Mouse (Mus musculus) heart, adult 9 months (tissue): ENCODE data around the gene Capn15.

Experiments
- DNase-seq, 2 experiments: peaks; one replicate each; pipeline ENCODE4 v3.0.0; 2022; ENCODE audit warnings: low spot score in 2 of 2

The Capn15 gene

DNA sequence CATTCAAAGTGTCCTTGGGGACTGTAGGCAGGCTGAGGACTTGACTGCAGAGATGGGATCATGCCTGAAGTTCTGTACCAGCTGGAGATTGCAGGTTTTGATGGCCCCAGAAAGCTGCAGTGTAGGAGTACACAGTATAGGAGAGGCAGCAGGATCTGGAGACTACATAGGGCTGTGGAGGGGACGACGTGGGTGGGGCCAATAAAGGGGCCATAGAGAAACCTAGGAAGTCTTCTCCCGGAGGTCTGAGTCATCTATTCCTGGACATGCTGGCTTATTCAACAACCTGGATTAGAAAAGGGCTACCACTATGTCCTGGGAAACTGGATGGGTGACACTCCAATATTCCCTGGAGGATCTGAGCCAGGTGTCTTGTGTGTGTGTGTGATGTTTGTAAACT lies 29.9 kb downstream of the Capn15 start:
- DNase-seq: no peak

DNA sequence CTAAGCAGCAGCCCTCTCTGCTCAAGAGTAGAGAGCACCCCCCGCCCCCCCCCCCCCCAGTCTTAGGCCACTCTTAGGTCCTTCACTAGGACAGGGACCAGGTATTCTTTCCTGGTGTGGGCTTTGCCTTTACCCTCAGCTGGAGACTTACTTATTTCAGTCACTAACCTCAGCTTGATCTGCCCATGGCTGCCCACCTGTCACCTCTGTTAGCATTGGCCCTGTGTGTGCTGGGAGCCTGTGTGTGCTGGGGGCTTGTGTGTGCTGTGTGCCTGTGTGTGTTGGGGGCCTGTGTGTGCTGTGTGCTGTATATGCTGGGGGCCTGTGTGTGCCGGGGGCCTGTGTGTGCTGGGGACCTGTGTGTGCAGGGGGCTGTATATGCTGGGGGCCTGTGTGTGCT lies 30.9 kb downstream of the Capn15 start:
- no peak for DNase-seq

DNA sequence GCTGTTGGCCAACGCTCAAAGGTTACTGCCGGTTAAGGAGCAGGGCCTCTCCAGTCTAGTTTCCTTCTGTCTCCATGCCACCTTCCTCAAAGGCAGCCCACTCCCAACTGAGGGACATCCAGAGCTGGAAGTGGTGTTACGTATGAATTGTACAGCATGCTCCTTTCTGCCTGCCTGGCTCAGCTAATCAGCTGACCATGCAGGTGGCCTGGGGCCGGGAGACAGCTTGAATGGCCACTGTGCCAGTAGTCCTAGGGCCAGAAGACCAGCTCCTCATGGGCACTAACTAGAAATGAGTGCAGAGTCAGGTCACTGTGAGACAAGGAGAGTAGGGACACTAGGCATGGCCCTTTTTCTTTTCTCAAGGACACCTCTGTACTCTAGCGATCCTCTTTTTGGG lies 32.4 kb downstream of the Capn15 start:
- DNase-seq: no peak

DNA sequence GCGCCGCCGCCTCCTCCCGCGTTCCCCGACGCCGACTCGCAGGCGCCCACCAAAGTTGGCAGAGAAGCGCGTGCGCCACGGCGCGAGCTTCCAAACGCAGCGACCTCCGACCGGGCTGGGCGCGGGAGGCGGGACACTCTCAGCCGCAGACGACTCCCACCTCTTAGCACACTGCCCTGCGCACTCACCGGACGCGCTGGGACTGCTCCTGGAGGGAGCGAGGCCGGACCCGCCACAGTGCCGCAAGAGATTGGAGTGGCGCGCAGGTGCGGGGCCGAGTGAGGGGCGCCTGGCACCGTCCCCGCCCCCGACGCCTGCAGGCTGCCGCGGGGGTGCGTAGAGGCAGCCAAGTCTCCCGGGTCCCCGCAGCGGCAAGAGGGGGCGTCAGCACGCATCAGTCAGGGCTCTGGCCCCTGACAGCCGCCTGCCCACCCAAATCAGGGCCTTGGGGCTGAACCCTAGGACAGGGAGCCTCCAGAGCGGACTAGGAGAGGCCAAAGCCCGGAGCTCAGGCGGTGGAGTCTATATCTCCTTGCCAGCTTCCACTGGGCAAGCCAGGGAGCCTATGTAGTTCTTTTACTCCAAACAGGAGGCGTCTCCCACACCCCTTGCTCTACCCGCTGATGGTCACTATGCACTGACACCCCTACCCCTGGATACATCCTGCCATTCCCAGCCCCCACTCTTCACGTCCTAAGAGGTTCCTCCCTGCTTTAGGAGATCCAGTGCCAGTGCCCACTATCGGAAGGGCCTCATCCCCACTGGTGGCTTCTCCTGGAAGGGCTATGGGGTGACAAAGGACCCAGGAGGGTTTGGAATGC lies 33.6 kb downstream of the Capn15 start, which contains the start of gene A930017K11Rik:
Gene A930017K11Rik (minus strand): TSS at position 763 of the 821 bp plus-strand sequence.
- DNase-seq: no peak

DNA sequence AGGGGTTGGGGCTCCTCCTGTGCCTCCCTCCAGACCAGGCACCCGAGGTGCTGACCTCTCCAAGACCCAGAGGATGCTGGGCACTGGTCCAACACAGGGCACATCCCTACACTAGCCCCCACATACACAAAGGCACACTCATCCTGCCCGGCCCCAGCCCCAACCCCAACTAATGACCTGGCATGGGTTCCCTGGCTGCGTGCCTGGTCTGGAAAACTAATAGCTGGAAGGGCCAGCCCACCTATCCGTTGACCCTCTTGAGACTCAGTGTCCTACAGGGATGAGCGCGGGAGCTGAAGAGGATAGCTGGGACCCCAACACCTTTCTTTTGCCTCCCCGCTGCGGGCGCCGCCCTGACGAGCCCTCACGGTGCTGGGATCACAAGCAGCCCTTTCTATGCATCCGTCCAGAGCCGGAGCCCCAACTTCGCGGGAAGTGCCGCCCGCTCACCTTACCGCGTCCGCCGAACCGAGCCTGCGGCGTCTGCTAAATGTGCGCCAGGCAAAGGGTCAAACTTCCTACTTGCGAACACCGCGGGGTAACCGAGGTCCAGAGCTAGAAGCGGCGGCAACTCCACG lies 34.3 kb downstream of the Capn15 start:
- no peak for DNase-seq

DNA sequence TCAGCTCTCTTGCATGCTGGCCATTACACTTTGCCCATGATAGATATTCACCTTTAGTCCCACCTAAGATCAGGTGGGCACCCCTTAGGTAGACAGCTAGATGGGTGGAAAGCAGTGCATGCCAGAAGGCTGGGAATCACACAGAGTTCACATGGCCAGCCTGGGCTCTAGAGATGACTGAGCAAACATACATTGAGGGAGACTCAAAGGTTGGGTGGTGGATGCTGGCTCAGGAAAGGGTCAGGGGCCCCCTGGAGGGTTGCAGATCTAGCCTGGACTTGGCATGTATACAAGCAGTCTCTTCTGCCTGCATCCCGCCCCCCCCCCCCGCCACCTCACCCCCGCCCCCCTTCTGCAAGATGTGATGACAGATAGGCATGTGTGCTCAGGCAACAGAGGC lies 34.9 kb downstream of the Capn15 start:
- DNase-seq: no peak

DNA sequence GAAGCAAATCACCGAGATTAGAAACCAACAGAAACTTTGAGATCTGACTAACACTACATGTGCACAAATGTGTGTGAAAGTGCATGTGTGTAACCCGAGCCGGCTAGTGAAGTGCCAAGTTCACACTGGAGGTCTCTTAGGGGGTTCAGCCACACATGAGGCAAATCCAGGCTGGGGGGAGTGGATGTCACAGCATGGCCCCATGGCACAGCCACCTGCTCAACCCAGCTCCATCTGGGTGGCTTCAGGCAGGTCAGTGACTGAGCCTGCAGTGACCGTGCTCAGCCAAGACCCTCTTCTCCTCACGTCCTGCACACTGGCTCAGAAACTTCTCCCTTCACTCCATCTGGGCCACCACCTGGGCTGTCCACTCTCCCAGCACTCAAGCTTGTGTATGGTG lies 35.6 kb downstream of the Capn15 start:
- DNase-seq: no peak

DNA sequence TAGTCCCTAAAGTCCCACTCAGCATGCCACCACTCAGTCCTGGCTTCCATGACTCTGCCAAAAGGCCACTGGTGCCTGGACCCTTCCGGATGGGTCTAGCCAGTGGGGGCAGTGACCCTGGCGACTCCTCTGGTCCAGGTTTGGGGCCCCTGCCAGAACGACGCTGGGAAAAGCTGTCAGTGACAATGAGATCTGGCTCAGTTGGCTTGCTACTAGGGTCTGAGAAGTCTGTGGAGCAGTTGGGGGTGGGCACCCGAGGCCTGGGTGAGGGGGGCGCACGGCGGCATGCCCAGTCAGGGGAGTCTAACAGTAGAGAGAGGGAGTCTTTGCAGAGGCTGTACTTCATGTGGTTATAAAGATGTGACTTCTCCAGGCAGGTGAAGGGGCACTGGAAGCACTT lies 37.5 kb downstream of the Capn15 start:
- DNase-seq: no peak

DNA sequence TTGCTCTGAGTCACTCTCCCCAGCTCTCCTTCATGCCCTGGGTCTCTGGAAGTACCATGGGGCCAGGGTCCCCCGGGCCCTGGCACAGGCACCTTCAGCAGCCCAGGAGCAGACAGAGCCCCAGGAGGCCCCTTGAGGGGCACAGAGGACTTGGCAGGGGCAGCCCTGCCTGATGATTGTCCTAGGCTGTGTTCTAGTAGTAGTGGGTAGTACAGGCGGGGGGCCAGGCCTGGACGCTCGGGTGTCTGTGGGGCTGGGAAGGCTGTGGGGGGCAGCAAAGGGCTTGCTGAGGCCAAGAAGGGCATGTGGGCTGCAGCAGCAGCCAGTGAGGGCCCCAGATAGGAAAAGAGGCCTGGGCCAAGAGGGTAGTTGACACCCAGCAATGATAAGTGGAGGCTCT lies 38.0 kb downstream of the Capn15 start:
- DNase-seq: no peak

DNA sequence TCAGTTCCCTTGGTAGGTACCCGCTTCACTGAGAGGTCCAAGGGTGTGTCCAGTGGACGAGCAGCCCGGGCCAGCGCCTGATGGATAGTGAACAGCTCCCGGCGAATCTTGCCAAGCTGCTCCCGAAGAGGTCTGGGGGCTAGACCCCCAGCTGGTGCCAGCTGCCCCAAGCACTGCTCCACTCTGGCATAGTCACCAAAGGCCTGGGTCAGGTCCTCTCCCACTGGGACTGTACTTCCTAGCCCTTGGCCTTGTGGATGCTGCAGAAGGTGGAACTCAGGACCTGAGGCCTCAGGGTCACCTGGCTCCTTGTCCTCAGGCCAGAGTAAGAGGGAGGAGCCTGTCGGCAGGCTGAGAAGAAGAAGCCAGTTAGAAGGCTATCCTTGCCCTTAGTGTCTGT lies 38.7 kb downstream of the Capn15 start:
- DNase-seq: no peak

DNA sequence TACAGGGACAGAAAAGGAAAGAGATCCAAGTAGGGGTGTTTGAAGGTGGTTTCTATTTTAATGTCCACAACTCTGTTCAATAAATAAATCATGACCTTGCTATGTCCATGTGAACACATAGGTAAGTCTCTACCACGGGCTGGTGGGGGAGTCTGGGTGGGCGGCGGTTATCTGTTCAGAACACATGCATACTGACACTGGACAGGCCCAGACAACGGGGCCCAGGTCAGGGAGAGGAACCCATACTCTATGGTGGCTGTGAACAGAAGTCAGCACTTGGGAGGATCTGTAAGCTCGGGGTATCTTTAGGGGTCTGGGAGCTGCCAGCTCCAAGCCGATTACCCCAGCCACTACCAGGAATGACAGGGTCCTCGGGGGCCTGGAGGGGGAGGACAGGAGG lies 39.2 kb downstream of the Capn15 start:
- DNase-seq: no peak

DNA sequence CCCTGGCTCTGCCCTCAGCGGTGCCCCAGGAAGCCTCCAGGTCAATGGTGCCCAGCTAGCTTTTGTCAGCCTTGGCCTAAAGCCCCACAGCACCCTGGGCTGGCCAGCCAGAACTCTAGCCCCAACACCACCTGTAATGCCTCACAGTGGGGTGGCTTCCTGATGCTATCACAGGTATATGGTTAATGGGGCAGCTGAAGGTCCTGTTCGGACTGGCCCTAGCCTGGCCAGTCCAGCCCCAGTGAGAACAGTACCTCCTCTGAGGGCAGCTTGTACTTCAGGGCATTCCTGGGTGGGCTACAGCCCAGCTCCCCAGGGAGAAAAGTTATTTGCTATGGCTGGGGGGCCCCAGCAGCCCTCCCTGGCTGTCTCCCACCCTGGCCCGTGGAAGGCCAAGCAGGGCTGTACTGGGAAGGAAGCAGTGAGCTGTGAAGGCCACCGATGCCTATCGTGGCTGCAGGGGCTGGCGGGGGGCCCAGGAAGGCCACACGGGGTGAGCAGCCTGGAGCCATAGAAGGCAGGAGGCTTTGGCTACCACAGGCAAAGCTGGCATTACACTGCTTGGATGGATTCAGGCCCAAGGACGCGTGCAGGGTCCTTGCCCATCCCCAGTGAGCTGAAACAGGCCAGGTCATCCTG lies 40.0 kb downstream of the Capn15 start:
- peak; percentile 43 to 59 for DNase-seq

DNA sequence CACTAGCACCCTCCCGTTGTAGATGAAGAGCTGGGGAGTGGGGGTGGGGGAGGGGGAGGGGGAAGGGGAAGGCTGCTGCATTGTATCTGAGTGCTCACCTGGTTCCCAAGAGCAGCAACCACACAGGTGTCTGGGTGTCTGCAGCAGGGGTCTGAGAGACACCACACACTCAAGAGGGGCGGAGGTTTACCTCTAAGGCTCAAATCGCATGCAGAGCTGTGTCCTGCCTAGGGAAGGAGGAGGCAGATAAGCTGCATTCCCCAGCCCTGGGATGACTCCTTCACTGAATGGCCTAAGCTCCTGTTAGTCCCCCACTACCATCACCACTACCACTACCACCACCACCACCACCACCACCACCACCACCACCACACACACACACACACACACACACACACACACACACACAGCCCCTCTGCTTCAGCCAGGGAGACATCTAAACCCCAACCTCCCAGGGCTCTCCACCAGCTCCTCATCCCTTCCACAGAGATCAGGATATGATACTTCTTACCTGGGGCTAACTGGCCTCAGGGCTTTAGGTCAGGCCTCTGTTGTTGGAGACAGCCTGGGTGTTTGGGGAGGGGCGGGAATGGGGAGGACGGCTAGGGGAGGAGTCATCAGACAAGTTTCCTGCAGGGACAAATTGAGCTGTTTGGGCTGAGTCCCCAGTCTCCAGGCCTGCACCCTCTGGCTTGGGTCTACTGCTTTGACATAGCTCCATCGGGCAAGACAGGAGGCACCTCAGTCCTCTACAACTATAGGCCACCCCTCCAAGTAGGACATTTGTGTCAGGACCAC lies 41.0 kb downstream of the Capn15 start, which contains the start of the genes Pigq and Nhlrc4:
Gene Pigq (minus strand): TSS at position 571 of the 798 bp plus-strand sequence.
Gene Nhlrc4 (minus strand): TSS at position 596 of the 798 bp plus-strand sequence.
- DNase-seq: no peak

DNA sequence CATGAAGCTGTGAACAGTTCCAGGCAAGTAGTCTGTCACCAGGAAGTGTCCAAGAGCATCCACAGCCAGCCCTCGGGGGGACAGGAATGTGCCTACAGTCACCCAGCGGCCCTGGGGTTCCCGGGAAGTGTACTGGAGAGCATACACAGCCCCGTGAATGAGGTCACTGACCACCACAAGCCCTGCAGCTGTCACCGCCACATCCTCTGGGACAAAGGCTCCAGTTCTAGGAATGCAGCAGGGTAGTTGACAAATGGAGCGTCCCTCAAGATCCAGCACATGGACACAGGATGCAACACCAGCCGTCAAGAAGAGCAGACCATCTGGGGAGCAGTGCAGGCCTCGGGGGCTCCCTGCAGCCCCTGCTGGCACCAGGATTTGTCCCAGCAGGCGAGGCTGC lies 41.8 kb downstream of the Capn15 start:
- no peak for DNase-seq

DNA sequence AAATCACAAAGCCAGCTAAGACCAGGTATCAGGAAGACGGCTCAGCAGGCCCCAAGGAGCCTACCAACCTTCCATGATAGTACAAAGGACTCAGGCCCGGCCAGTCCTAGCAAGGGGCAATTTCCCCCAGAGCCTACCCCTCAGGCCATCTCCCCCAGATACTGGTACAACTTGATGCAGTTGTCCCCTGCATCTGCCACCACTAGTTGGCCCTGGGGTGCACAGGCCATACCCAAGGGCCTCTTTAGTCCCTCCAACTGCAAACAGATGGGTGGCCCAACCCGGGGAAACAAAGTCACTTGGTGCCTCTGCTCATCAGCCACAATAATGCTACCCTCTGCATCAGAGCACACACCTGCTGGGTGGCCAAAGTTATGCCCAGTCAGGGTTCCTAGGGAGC lies 42.4 kb downstream of the Capn15 start:
- no peak for DNase-seq

DNA sequence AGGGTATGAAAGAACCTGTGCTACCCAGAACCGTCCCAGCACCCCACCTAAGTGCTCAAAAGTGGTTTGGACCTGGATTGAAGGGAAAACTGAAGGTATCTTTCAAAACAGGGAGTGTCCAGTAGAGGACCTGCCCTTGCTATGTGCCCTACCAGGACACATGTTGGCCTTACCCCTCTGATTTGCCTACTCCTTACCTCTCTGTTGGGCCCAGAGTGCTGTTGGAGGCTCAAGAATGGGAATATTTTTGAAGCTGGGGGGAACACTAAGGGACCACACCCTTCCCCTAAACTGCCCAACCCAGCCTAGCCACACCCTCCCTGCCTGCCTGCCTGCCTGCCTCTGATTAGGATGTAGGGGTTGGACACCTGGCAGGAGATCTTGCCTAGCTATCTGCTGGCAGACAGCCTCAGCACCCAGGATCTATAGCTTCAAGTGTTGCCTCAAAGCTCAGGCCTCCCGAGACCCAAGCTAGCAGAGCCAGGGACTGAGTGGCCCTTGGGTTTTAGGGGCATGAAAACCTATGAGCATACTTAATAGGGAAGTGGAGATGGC lies 42.9 kb downstream of the Capn15 start:
- no peak for DNase-seq

DNA sequence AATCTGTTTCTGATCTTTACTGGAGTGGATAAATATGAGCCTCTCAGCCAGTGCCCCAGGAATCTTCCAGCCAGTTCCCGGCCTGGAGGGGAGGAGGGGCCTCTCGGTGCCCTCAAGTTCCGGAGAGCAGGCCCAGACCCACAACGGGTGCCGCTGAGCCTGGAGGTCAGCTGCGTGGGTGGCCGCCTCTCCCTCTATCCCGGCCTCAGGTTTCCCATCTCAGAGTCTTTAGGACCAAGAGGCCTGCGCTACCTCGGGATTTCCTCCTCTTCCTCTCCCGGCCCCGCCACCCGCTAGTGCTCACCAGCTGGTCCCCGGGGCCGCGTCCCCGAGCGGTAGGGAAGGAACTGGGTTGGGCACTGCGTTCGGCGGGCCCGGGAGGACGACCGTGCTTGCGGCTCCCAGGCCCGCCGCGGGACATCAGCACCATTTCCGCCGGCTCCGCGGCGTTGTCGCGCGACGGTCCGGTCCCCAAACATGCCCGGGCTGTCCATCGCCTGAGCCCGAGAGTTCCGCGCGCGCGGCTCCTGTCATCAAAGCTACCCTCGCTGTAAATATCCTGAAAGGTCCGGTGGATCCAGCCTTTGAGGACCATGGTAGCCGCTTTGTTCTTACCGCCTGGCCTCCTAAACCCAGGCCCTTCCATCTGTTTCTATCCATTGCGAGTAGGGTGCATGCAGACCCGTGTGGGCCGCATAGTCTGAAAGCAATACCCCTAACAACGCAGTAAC lies 43.9 kb downstream of the Capn15 start:
- peak; percentile 55 to 73 for DNase-seq

DNA sequence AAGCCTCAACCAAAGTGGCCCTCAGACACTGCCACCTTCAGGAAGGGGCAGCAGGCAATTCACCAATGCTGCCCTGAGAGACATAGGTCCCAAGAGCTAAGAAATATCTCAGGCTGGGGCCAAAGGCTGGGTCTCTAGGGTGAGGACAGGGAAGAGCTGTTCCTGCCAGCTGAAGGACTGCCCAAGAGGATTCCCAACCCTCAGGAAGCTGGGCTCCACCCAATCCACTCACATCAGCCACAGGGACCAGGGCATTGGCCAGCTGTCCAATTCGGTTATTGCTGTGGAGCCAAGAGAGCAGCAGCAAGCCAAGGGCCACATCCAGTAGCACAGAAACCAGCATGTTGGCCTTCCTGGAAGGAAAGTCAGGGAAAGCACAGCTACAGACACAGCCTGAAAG lies 51.1 kb downstream of the Capn15 start:
- DNase-seq: no peak

DNA sequence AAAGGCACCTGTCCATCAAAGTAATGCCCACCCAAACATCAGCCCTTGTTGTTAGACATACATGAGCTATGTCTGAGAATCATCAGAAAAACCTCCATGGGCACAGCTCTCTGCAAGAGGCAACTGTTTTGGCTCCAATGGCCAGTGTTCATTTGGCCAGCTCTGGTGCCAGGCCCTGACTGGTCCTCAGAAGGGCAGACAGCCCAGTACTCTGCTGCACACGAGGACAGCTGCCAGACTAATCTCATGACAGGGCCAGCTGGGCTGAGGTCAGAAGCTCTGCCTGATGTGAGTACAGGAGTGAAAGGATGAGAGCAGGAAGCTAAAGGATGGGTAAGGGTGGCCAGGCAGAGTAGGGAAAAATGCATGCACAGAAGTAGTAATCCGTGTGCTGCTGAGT lies 60.2 kb downstream of the Capn15 start:
- DNase-seq: peak; percentile 59 to 68

DNA sequence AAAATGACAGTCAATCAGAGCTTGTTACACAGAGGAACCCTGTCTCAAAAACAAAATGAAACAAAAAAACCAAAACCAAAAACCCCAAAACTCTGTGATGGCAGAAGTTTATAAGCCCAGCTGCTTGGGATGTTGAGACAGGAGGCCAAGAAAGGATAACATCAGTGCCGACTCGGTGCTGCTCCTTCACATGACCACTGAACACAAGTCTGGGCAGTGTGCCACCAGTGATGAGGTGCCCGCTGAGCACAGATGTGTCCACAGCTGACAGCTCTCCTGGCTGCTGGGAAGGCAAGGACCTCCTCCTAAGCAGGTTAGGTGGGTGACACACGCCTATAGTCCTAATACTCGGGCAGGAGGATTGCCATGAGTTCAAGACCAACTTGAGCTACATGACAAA lies 63.5 kb downstream of the Capn15 start:
- DNase-seq: no peak
